Mouse (Mus musculus) heart, embryonic 10.5 days (tissue): ENCODE results near the gene Olfml3. TPM values are rescaled to one million over a fixed set of nuclear protein-coding genes. Genes with fewer than 3 reads are reported as not detected.

Source experiments
- DNase-seq: peaks from one replicate; pipeline ENCODE4 v3.0.0-alpha.2; 2017; ENCODE audit warnings: low spot score
- H3K27ac ChIP-seq: fragments of 300-500 bp; sonication (generic); 2 replicates; pipeline ENCODE4 v1.5.1; 2016; ENCODE audit warnings: mild to moderate bottlenecking
- H3K27me3 ChIP-seq: fragments of 300-500 bp; sonication (generic); 2 replicates; pipeline ENCODE4 v1.6.1; 2016; ENCODE audit warnings: mild to moderate bottlenecking; ENCODE audit not compliant: poor library complexity, insufficient read depth, severe bottlenecking
- H3K36me3 ChIP-seq: fragments of 300-500 bp; sonication (generic); 2 replicates; pipeline ENCODE4 v1.6.1; 2016; ENCODE audit warnings: mild to moderate bottlenecking, moderate library complexity
- H3K4me1 ChIP-seq: fragments of 300-500 bp; sonication (generic); 2 replicates; pipeline ENCODE4 v1.6.1; 2016; ENCODE audit warnings: mild to moderate bottlenecking
- H3K4me3 ChIP-seq: fragments of 300-500 bp; sonication (generic); 2 replicates; pipeline ENCODE4 v1.5.1; 2016; ENCODE audit warnings: mild to moderate bottlenecking, moderate library complexity
- H3K9me3 ChIP-seq: fragments of 300-500 bp; sonication (generic); 2 replicates; pipeline ENCODE4 v1.6.1; 2016; ENCODE audit warnings: mild to moderate bottlenecking, moderate library complexity
- WGBS: fragments of 180-500 bp; shearing (Covaris S2); methylation state at CpG from one replicate; pipeline ENCODE4 v1.1.7; 2016; 5-methylcytosine and 5-hydroxymethylcytosine counted together
- polyA plus RNA-seq: library from polyadenylated mRNA; unstranded; fragments of >200 nt; fragmentation: Nextera tagmentation; extraction: Ambion mirVana; gene quantifications from 2 replicates; pipeline ENCODE4 v1.2.1, GENCODE M21; 2016

Olfml3 gene
- polyA plus RNA-seq, 1 experiment from 2014 or later = 14.1 TPM

DNA sequence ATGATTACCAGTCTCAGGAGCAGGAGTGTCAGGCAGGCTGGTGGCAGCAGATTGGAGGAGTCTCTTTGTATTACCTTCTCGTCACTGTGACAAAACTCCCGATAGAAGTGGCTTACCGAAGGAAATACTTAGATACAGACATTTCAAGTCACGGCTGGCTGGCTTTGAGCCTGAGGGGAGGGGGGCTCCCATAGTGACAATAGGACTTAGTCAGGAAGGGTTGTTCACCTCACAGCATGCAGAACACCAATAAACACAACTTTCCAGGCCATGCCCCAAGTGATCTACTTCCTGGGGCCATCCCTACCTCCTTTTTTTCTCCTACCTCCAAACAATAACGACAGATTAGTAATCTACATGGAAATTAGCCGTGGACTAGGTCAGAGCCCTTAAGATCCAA is 59.0 kb downstream of the Olfml3 start:
- 50% methylated on average over 6 of the region's 6 CpGs for WGBS
- Histone ChIP-seq H3K4me1 (peaks cover 10% of the 10 kb centered on the region), H3K9me3 (no peaks in the 10 kb centered on the region), H3K27me3 (peaks cover 7% of the 10 kb centered on the region; the same call in 1 of the 2 replicates), H3K36me3 (no peaks in the 10 kb centered on the region), H3K4me3 (no peak overlapping the region), H3K27ac (no peak overlapping the region)
- DNase-seq = no peak

DNA sequence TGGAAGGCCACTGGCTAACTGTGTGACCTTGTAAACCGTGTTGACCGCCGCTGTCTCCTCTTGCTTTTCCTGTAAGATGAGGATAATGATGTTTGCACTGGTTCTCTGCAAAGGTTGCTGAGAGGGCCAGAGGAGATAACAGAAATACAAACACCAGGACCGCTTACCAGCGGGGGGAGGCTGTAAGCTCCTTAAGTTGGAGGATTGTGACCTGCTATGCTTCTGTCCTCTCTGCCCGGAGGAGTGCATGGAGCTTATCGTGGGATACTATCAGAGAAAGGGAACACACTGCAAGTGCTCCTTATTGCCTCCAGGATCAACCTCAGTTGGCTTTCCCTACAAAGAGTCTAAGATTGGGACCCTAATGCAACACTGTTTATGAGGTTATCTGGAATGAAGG is 65.1 kb downstream of the Olfml3 start:
- Histone ChIP-seq H3K4me3 (no peak overlapping the region), H3K9me3 (no peaks in the 10 kb centered on the region), H3K36me3 (no peaks in the 10 kb centered on the region), H3K27me3 (no peaks in the 10 kb centered on the region), H3K4me1 (peaks cover 9% of the 10 kb centered on the region), H3K27ac (no peak overlapping the region)
- no peak for DNase-seq
- 11% methylated on average over 7 of the region's 7 CpGs for WGBS

Other genes starting within 250 kb of the Olfml3 start
- gene Syt6, start 162.8 kb downstream of the Olfml3 start, polyA plus RNA-seq = 0.34 and 0.51 TPM in 2 replicates
- 0.14 and 0.15 TPM in 2 replicates for gene Atg4a-ps, start 91.9 kb downstream of the Olfml3 start, polyA plus RNA-seq
- gene Gm10964, start 1.4 kb upstream of the Olfml3 start, polyA plus RNA-seq = not detected in 2 replicates
- 8.2 and 9.5 TPM in 2 replicates for gene Hipk1, start 53.6 kb upstream of the Olfml3 start, polyA plus RNA-seq
- gene Dclre1b, start 71.4 kb upstream of the Olfml3 start, polyA plus RNA-seq = 25.7 and 25.8 TPM in 2 replicates
- gene Ap4b1, start 71.5 kb upstream of the Olfml3 start, polyA plus RNA-seq = 20.3 and 20.8 TPM in 2 replicates
- not detected in 2 replicates for gene Gm43064, start 71.6 kb upstream of the Olfml3 start, polyA plus RNA-seq
- gene Bcl2l15, start 94.6 kb upstream of the Olfml3 start, polyA plus RNA-seq = 0.13 and 1.4 TPM in 2 replicates
- 0.19 and 0.78 TPM in 2 replicates for gene Ptpn22, start 121.8 kb upstream of the Olfml3 start, polyA plus RNA-seq
- 6.2 and 9.1 TPM in 2 replicates for gene Rsbn1, start 176.1 kb upstream of the Olfml3 start, polyA plus RNA-seq
- gene Phtf1, start 230.1 kb upstream of the Olfml3 start, polyA plus RNA-seq = 16.3 and 25.4 TPM in 2 replicates